Mouse (Mus musculus) embryonic facial prominence, embryonic 14.5 days (tissue): ENCODE measurements around the gene Ube3b. TPM values are rescaled to one million over a fixed set of nuclear protein-coding genes. Genes with fewer than 3 reads are reported as not detected.
A peak's percentile ranks its signal among the peaks of the same experiment; 100 is the strongest.

Experiments
- ATAC-seq: fragments of 200-750 bp; cut with Nextera tagmentation; 2 replicates; pipeline ENCODE4 v1.8.0; 2017; ENCODE audit warnings: low read depth, moderate number of reproducible peaks, moderate TSS enrichment
- DNase-seq: peaks from one replicate; pipeline ENCODE4 v3.0.0-alpha.2; 2015; ENCODE audit warnings: low spot score
- H3K27ac ChIP-seq: fragments of 300-500 bp; sonication (generic); replicated peaks from 2 replicates; pipeline ENCODE4 v1.5.1; 2014; ENCODE audit warnings: low read depth, mild to moderate bottlenecking, low read length, moderate library complexity
- H3K27me3 ChIP-seq: fragments of 300-500 bp; sonication (generic); replicated peaks from 2 replicates; pipeline ENCODE4 v1.6.1; 2014; ENCODE audit warnings: low read length; ENCODE audit not compliant: control insufficient read depth, insufficient read depth
- H3K36me3 ChIP-seq: fragments of 300-500 bp; sonication (generic); 2 replicates; pipeline ENCODE4 v1.6.1; 2014; ENCODE audit warnings: low read length, mixed read lengths; ENCODE audit not compliant: control insufficient read depth, insufficient read depth
- H3K4me1 ChIP-seq: fragments of 300-500 bp; sonication (generic); 2 replicates; pipeline ENCODE4 v1.6.1; 2014; ENCODE audit warnings: antibody characterized with exemption, low read length; ENCODE audit not compliant: control insufficient read depth, insufficient read depth
- H3K4me2 ChIP-seq: fragments of 300-500 bp; sonication (generic); 2 replicates; pipeline ENCODE4 v1.6.1; 2014; ENCODE audit warnings: low read depth, mild to moderate bottlenecking, low read length, moderate library complexity, mixed read lengths
- H3K4me3 ChIP-seq: fragments of 300-500 bp; sonication (generic); 2 replicates; pipeline ENCODE4 v1.5.1; 2014; ENCODE audit warnings: low read depth, mild to moderate bottlenecking, low read length
- H3K9ac ChIP-seq: fragments of 300-500 bp; sonication (generic); 2 replicates; pipeline ENCODE4 v1.6.1; 2014; ENCODE audit warnings: low read depth, mild to moderate bottlenecking, low read length, moderate library complexity, mixed read lengths
- H3K9me3 ChIP-seq: fragments of 300-500 bp; sonication (generic); 2 replicates; pipeline ENCODE4 v1.6.1; 2016; ENCODE audit warnings: low read length; ENCODE audit not compliant: control insufficient read depth
- WGBS: fragments of 180-500 bp; shearing (Covaris S2); extraction: QIAGEN DNeasy Blood & Tissue Kit; methylation state at CpG from one replicate; pipeline ENCODE4 v1.1.7; 2014; 5-methylcytosine and 5-hydroxymethylcytosine counted together
- polyA plus RNA-seq: library from polyadenylated mRNA; unstranded; fragments of >200 nt; fragmentation: Nextera tagmentation; extraction: Ambion mirVana; gene quantifications from 2 replicates; pipeline ENCODE4 v1.2.1, GENCODE M21; 2014

Gene Ube3b
- polyA plus RNA-seq, 1 experiment from 2014 or later = 44.5 TPM

GRCm38 (mm10) chr5:114371331-114371730 lies 9.1 kb upstream of the Ube3b start:
- H3K27me3 ChIP-seq = no peaks in the 10 kb centered on the region
- H3K36me3 ChIP-seq = peaks cover 80% of the 10 kb centered on the region
- H3K9me3 ChIP-seq = no peaks in the 10 kb centered on the region
- DNase-seq (no peak), ATAC-seq (no peak)
- H3K4me2 ChIP-seq = peak overlapping the region; percentile 37
- H3K9ac ChIP-seq = 0 out of 2 replicates have a peak overlapping the region, but pooled peaks have one; percentile 47
- peak overlapping the region; percentile 95 for H3K27ac ChIP-seq
- peaks cover 51% of the 10 kb centered on the region for H3K4me1 ChIP-seq
- H3K4me3 ChIP-seq = no peak overlapping the region
- WGBS = 38% methylated on average over 3 of the region's 3 CpGs

- DNase-seq = peak; percentile 59
- no peak for ATAC-seq
- 0 out of 2 replicates have a peak overlapping the region, but pooled peaks have one; percentile 47 for H3K9ac ChIP-seq
- H3K9me3 ChIP-seq = no peaks in the 10 kb centered on the region
- 30% methylated on average over 25 of the region's 25 CpGs for WGBS
- no peaks in the 10 kb centered on the region for H3K27me3 ChIP-seq
- peaks cover 51% of the 10 kb centered on the region for H3K4me1 ChIP-seq
- H3K4me2 ChIP-seq = peak overlapping the region; percentile 37
- H3K36me3 ChIP-seq = peaks cover 74% of the 10 kb centered on the region
- H3K27ac ChIP-seq = peak overlapping the region; percentile 95
- no peak overlapping the region for H3K4me3 ChIP-seq
These were observed 8.5 kb upstream of the Ube3b start for GRCm38 (mm10) chr5:114371731-114372473.

GRCm38 (mm10) chr5:114372565-114372964 lies 7.8 kb upstream of the Ube3b start:
- no peak for ATAC-seq
- H3K36me3 ChIP-seq = peaks cover 68% of the 10 kb centered on the region
- 0 out of 2 replicates have a peak overlapping the region, but pooled peaks have one; percentile 40 for H3K9ac ChIP-seq
- H3K27ac ChIP-seq = peak overlapping the region; percentile 95
- no peaks in the 10 kb centered on the region for H3K27me3 ChIP-seq
- H3K9me3 ChIP-seq = no peaks in the 10 kb centered on the region
- DNase-seq = peak; percentile 65
- no peak overlapping the region for H3K4me3 ChIP-seq
- H3K4me2 ChIP-seq = peak overlapping the region; percentile 37; the same call in 1 of the 2 replicates
- 32% methylated on average over 10 of the region's 11 CpGs for WGBS
- peaks cover 54% of the 10 kb centered on the region for H3K4me1 ChIP-seq

- WGBS = 53% methylated on average over 10 of the region's 11 CpGs
- no peak for ATAC-seq
- Histone ChIP-seq H3K9me3 (no peaks in the 10 kb centered on the region), H3K27me3 (no peaks in the 10 kb centered on the region), H3K4me3 (no peak overlapping the region), H3K36me3 (peaks cover 62% of the 10 kb centered on the region), H3K4me2 (no peak overlapping the region), H3K9ac (0 out of 2 replicates have a peak overlapping the region, but pooled peaks have one; percentile 40), H3K4me1 (peaks cover 60% of the 10 kb centered on the region), H3K27ac (peak overlapping the region; percentile 95)
- DNase-seq = peak; percentile 28
These were observed 7.2 kb upstream of the Ube3b start for GRCm38 (mm10) chr5:114373174-114373573.

GRCm38 (mm10) chr5:114373581-114373980 lies 6.8 kb upstream of the Ube3b start:
- Histone ChIP-seq H3K4me1 (peaks cover 64% of the 10 kb centered on the region), H3K36me3 (peaks cover 58% of the 10 kb centered on the region), H3K27me3 (no peaks in the 10 kb centered on the region), H3K4me2 (no peak overlapping the region), H3K9me3 (no peaks in the 10 kb centered on the region), H3K9ac (no peak overlapping the region), H3K4me3 (no peak overlapping the region), H3K27ac (no peak overlapping the region; the same call in 1 of the 2 replicates)
- DNase-seq (no peak), ATAC-seq (no peak)
- 81% methylated on average over 9 of the region's 9 CpGs for WGBS

GRCm38 (mm10) chr5:114374409-114375213 lies 5.8 kb upstream of the Ube3b start:
- Histone ChIP-seq H3K9me3 (no peaks in the 10 kb centered on the region), H3K27me3 (no peaks in the 10 kb centered on the region), H3K9ac (no peak overlapping the region), H3K36me3 (peaks cover 47% of the 10 kb centered on the region), H3K27ac (no peak overlapping the region), H3K4me2 (no peak overlapping the region), H3K4me3 (no peak overlapping the region), H3K4me1 (peaks cover 60% of the 10 kb centered on the region)
- WGBS = 91% methylated on average over 23 of the region's 23 CpGs
- ATAC-seq = no peak
- no peak for DNase-seq

- DNase-seq (peak; percentile 68), ATAC-seq (no peak)
- peak overlapping the region; percentile 91; the same call in 1 of the 2 replicates for H3K27ac ChIP-seq
- peaks cover 35% of the 10 kb centered on the region for H3K4me1 ChIP-seq
- H3K9me3 ChIP-seq = no peaks in the 10 kb centered on the region
- peak overlapping the region; percentile 90 for H3K9ac ChIP-seq
- H3K4me3 ChIP-seq = peak overlapping the region; percentile 70
- no peaks in the 10 kb centered on the region for H3K27me3 ChIP-seq
- 45% methylated on average over 10 of the region's 10 CpGs for WGBS
- H3K4me2 ChIP-seq = peak overlapping the region; percentile 85
- H3K36me3 ChIP-seq = peaks cover 28% of the 10 kb centered on the region
These were observed 2.1 kb upstream of the Ube3b start for GRCm38 (mm10) chr5:114378177-114378920.

GRCm38 (mm10) chr5:114378936-114379335 lies 1.5 kb upstream of the Ube3b start:
- Histone ChIP-seq H3K36me3 (peaks cover 24% of the 10 kb centered on the region), H3K9me3 (no peaks in the 10 kb centered on the region), H3K27me3 (no peaks in the 10 kb centered on the region), H3K4me1 (peaks cover 30% of the 10 kb centered on the region), H3K4me3 (peak overlapping the region; percentile 70), H3K9ac (peak overlapping the region; percentile 90), H3K27ac (peak overlapping the region; percentile 91), H3K4me2 (peak overlapping the region; percentile 85)
- 36% methylated on average over 6 of the region's 6 CpGs for WGBS
- ATAC-seq (no peak), DNase-seq (peak; percentile 26)
